Mouse (Mus musculus) kidney, postnatal 25 days (tissue): ENCODE measurements around the gene Ppt1.
A peak's percentile ranks its signal among the peaks of the same experiment; 100 is the strongest.

Experiments used
- DNase-seq, 2 experiments: peaks; one replicate each; pipeline ENCODE4 v3.0.0; 2021; ENCODE audit warnings: mixed read lengths in 2 of 2

Ppt1 gene

DNA sequence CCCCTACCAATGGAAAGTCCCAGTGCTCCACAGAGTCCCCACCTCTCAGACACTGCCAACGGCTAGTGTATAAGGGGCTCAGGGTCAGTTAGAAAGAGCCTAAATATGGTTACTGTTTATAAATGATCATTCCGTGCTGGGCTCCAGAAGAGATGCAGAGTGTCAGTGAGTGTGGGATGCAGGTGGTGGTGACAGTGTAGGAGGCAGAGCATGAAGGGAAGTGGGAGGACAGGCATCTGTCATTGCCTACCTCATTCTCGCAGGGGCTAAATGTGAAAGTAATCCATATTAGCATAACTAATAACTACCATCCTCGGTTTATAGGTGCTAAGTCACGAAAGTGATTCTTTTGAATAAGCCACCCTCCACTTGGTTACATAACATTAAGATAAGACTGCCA is 34.7 kb downstream of the Ppt1 start:
- DNase-seq = no peak

DNA sequence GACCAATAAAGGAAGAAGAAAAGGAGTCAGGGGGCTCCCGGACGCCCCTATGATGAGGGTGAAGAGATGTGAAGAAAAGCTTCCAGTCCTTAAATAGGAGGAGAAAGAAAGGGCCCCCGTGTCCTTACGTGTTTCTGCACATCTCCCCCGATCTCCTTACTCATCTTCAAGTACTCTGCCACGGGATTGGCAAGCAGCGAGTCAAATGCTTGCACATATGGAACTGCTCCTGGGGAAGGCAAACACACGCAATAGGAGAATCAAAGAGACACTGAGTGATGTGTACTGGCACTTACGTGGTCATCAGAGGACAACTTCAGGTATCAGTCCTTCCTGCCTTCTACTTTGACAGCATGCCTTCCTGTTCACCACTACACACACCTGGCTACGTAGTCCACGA is 35.2 kb downstream of the Ppt1 start:
- DNase-seq = no peak

GRCm38 (mm10) chr4:122871989-122872388 is 35.9 kb downstream of the Ppt1 start:
- no peak for DNase-seq

DNA sequence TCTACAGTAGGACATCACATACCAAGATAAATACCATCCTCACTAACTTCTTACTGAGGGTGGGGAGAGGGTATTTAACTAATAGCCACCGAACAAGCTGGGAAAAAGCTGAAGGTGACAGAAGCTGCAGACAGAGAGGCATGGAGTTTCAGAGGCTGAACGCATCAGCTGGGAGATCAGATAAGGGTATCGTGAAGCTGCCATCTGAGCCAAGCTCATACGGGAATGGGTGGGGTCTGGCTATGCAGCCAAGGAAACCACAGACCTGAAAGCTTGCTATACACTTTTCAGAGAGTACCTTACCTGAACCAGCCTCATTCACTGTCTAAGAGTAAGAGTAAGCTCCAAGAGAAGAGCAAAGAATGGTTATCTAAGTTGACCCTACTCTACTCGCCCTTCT is 37.0 kb downstream of the Ppt1 start:
- no peak for DNase-seq

- no peak for DNase-seq
Observed at GRCm38 (mm10) chr4:122873512-122873911, 37.5 kb downstream of the Ppt1 start.

GRCm38 (mm10) chr4:122878333-122879070 is 42.5 kb downstream of the Ppt1 start:
- DNase-seq = no peak

- DNase-seq = no peak
Observed at GRCm38 (mm10) chr4:122882544-122882943, 46.5 kb downstream of the Ppt1 start.

DNA sequence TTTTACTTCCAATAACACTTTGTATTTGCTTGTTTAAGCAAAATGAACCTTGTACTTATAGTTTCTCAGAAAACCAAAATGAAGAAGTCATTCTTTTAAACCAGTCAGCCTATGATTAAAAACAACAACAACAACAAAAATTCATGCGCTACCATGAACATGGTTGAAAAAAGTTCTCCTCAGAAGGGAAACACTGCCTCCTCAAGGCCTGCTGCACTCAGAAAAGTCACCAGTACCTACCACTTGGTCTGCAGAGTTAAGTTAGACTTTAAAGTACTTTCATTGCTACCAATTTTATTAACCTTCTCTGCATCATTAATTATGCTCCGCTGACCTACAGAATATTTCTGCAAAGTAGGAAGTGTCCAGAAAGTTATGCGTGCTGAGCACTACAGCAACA is 47.3 kb downstream of the Ppt1 start:
- no peak for DNase-seq

DNA sequence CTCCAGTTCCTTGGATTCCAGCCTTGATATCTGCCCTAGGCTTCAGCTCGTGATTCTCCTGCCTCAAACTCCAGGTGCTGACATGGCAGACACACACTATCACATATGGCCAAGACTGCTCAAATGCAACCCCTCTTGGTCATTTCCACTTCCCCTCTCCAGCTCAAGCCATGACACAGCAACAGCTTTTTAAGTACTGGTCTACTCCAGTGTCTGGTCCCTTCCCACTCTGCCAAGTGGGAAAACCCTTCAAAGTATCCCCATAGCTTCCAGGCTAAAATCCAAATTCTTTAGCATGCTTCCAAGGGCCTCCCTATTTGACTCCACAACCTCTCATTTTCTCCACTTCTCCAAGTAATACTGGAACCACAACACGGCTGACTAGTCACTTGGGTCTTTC is 48.0 kb downstream of the Ppt1 start:
- no peak for DNase-seq

GRCm38 (mm10) chr4:122884481-122885340 is 48.7 kb downstream of the Ppt1 start:
- DNase-seq = peak in 1 of 2 experiments; percentile 44

GRCm38 (mm10) chr4:122885768-122886578 is 49.9 kb downstream of the Ppt1 start, which contains the start of gene Cap1:
Cap1 (minus strand) TSS chr4:122886056.
- peak; percentile 98 to 99 for DNase-seq

- no peak for DNase-seq
Observed at GRCm38 (mm10) chr4:122886579-122887254, 50.7 kb downstream of the Ppt1 start.

DNA sequence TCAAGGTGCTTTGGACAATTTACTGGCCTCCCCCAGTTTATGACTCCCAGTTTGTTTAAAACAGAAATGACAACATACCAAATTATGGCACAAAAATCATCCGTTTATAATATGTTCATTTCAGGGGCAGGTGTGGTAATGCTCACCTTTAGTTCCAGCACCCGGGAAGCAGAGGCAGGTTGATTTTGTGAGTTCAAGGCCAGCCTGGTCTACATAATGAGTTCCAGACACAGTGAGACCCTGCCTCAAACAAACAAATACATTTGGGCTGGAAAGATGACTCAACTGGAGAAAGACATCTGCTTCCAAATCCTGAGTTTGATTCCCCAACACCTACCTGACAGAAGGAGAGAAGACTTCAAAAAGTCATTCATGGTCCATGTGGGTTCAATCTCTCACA is 51.3 kb downstream of the Ppt1 start:
- no peak for DNase-seq

GRCm38 (mm10) chr4:122890881-122891481 is 54.9 kb downstream of the Ppt1 start:
- peak; percentile 28 to 60 for DNase-seq

GRCm38 (mm10) chr4:122891597-122891996 is 55.6 kb downstream of the Ppt1 start:
- no peak for DNase-seq

- no peak for DNase-seq
Observed at GRCm38 (mm10) chr4:122892157-122892556, 56.1 kb downstream of the Ppt1 start.

DNA sequence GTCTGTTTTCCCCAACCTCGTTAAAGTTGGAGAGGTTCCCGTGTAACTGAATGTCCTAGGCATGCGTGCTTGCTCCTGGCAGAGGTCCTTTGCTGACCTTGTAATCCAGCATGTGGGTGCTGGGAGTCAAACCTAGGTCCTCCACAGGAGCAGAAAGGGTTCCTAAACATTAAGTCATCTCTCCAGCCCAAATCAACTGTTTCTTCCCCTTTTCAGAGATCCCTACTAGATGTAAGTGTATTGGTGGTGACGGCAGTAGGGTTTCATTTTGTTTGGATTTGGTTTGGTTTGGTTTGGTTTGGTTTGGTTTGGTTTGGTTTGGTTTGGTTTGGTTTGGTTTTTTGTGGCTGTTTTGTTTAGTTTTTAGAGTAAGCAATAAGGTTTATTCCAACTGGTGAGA is 61.7 kb downstream of the Ppt1 start:
- DNase-seq = no peak

DNA sequence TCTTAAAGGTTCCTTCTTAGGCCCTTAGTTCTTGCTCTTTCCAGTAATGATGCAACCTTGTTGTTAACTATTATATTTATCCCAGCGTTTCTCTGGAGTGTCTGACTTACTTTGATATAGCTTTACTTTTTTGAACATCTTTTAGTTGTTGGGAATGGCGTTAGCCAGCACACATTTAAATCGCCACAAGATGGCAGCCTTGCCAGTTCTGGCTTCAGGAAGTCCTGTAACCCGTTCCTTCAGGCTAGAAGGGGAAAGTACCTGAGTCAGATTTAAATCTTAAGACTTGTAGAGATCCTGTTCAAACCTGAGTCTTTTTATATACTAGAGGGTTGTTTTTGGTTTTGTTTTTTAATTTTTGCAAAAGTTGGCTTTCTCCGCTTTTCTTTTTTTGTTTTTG is 62.3 kb downstream of the Ppt1 start:
- peak; percentile 69 to 83 for DNase-seq

DNA sequence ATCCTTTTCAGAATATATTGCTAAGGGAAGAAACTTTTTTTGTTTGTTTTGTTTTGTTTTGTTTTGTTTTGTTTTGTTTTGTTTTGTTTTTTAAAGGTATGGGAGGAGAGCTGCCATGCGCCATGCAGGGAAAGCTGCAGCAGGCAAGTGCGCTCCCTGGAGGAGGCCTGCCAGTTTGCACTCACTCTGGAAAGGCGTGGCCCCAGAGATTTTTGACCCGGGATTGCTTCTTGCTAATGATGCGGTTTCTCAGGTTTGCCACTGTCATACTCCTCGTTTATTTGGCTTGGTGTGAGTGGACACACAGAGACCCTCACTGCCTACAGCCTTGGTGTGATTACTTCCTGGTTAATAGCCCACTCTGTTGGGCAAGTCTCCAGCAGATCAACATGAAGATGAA is 66.1 kb downstream of the Ppt1 start:
- peak; percentile 30 to 49 for DNase-seq

DNA sequence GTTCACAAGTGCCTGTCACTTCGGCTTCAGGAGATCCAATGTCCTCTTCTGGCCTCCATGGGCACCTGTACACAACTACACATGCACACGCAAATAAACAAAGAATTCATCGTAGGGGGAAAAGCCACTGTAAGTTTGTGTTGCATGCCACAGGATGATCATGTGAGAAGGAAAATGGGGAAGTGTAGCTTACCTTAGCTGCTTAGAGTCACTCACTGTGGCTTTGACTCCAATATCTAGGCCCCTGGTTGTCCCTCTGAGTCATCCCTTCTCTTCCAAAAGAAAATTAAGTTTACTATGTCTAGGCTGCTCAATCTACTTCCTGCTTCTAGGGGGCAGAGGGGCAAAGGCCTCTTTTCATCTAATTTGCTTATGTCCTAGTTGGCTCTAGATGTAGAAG is 67.7 kb downstream of the Ppt1 start:
- DNase-seq = no peak

- DNase-seq = no peak
Observed at GRCm38 (mm10) chr4:122905359-122905758, 69.3 kb downstream of the Ppt1 start.
